Mouse (Mus musculus) hindbrain, embryonic 14.5 days (tissue): ENCODE results near the gene Tmem255b. TPM values are rescaled to one million over a fixed set of nuclear protein-coding genes. Genes with fewer than 3 reads are reported as not detected.

ENCODE experiments used
- ATAC-seq: fragments of 200-750 bp; cut with Nextera tagmentation; 2 replicates; pipeline ENCODE4 v1.8.0; 2017; ENCODE audit warnings: moderate number of reproducible peaks, mild to moderate bottlenecking, moderate TSS enrichment, moderate library complexity; ENCODE audit not compliant: low FRiP score
- DNase-seq: peaks from one replicate; pipeline ENCODE4 v3.0.0-alpha.2; 2015; ENCODE audit warnings: low spot score
- H3K27ac ChIP-seq: fragments of 300-500 bp; sonication (generic); 2 replicates; pipeline ENCODE4 v1.5.1; 2014; ENCODE audit warnings: mild to moderate bottlenecking, moderate library complexity
- H3K27me3 ChIP-seq: fragments of 300-500 bp; sonication (generic); 2 replicates; pipeline ENCODE4 v1.6.1; 2014; ENCODE audit warnings: mild to moderate bottlenecking, low read length, mixed read lengths; ENCODE audit not compliant: control insufficient read depth, insufficient read depth
- H3K36me3 ChIP-seq: fragments of 300-500 bp; sonication (generic); replicated peaks from 2 replicates; pipeline ENCODE4 v1.6.1; 2014; ENCODE audit not compliant: control insufficient read depth, insufficient read depth
- H3K4me1 ChIP-seq: fragments of 300-500 bp; sonication (generic); replicated peaks from 2 replicates; pipeline ENCODE4 v1.6.1; 2014; ENCODE audit warnings: antibody characterized with exemption, low read length, mixed read lengths; ENCODE audit not compliant: control insufficient read depth, insufficient read depth
- H3K4me2 ChIP-seq: fragments of 300-500 bp; sonication (generic); replicated peaks from 2 replicates; pipeline ENCODE4 v1.6.1; 2014; ENCODE audit warnings: mild to moderate bottlenecking, moderate library complexity
- H3K4me3 ChIP-seq: fragments of 300-500 bp; sonication (generic); replicated peaks from 2 replicates; pipeline ENCODE4 v1.5.1; 2014; ENCODE audit warnings: mild to moderate bottlenecking, low read length
- H3K9ac ChIP-seq: fragments of 300-500 bp; sonication (generic); 2 replicates; pipeline ENCODE4 v1.6.1; 2014
- H3K9me3 ChIP-seq: fragments of 300-500 bp; sonication (generic); 2 replicates; pipeline ENCODE4 v1.6.1; 2016; ENCODE audit warnings: low read length; ENCODE audit not compliant: control insufficient read depth
- WGBS: fragments of 180-500 bp; shearing (Covaris S2); extraction: QIAGEN DNeasy Blood & Tissue Kit; methylation state at CpG from one replicate; pipeline ENCODE4 v1.1.7; 2014; 5-methylcytosine and 5-hydroxymethylcytosine counted together
- polyA plus RNA-seq: library from polyadenylated mRNA; unstranded; fragments of >200 nt; fragmentation: Nextera tagmentation; extraction: Ambion mirVana; gene quantifications from 2 replicates; pipeline ENCODE4 v1.2.1, GENCODE M21; 2014

The Tmem255b gene
- polyA plus RNA-seq, 1 experiment from 2014 or later: 0.75 TPM

GRCm38 (mm10) chr8:13512016-13512415, 77.0 kb downstream of the Tmem255b start:
- Histone ChIP-seq H3K27me3 (no peaks in the 10 kb centered on the region), H3K9me3 (no peaks in the 10 kb centered on the region), H3K4me3 (no peak overlapping the region), H3K9ac (no peak overlapping the region), H3K4me1 (no peaks in the 10 kb centered on the region), H3K36me3 (no peaks in the 10 kb centered on the region), H3K4me2 (no peak overlapping the region), H3K27ac (no peak overlapping the region)
- no peak for DNase-seq
- WGBS: 73% methylated on average over 5 of the region's 5 CpGs
- ATAC-seq: no peak

DNA sequence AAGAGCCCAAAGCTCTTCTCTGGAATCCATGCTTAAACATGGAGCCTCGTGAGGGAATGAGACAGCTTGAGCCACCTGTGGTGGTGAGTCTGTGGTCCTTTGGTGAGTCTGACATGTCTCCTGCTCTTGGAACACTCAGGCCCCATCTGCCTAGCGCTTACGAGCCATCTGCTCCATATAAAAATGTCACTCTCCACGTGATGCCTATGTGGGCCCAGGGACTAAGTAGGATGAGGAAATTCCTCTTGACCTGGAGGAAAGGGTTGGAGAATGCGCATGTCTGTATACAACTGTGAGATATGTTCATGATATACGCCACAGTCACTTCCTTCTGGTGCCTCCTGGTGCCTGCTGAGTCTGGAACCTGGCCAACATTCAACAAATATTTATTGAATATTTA, 77.7 kb downstream of the Tmem255b start:
- Histone ChIP-seq H3K27me3 (no peaks in the 10 kb centered on the region), H3K36me3 (no peaks in the 10 kb centered on the region), H3K4me3 (no peak overlapping the region), H3K9ac (no peak overlapping the region), H3K4me1 (no peaks in the 10 kb centered on the region), H3K4me2 (no peak overlapping the region), H3K9me3 (no peaks in the 10 kb centered on the region), H3K27ac (no peak overlapping the region)
- ATAC-seq: no peak
- DNase-seq: no peak
- 74% methylated on average over 6 of the region's 6 CpGs for WGBS

DNA sequence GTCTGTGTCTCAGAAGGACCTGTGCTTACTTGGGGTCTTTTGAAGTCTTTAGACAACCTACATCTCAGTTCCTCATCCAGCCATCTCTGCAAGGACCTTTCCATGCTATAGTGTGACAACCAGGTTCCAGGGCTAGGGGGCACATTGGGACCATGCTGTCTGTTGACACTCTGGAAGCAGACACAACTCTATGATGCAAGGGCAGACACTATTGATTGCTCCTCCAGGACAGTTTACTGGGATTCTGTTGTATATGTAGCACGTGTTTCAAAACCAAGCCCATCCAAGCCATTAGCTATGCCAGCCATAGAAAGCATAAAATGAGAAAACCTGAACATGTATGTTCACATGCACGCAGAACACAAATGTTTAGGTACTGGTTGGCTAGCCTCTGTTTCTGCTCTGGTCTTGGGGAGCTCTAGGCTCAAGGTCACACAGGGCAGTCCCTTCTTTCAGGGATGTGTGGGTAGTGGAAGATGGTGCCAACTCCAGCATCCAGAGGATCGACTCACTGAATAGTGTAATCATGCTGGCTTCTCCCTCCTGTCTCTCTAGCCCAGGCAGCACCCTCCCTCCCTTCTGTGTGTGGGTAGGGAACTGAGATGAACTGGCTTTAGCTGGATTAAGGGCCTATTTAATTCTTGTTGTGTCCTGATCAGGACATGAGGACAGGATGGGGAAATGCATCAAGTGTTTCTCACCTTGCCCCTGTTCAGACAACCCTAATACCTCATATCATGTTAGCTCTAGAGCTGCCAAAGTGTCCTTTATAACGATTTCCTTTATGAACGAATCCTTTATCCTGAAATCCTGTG, 78.8 kb downstream of the Tmem255b start:
- Histone ChIP-seq H3K27me3 (no peaks in the 10 kb centered on the region), H3K4me1 (no peaks in the 10 kb centered on the region), H3K27ac (no peak overlapping the region), H3K4me3 (no peak overlapping the region), H3K9me3 (no peaks in the 10 kb centered on the region), H3K9ac (no peak overlapping the region), H3K4me2 (no peak overlapping the region), H3K36me3 (no peaks in the 10 kb centered on the region)
- ATAC-seq: no peak
- 85% methylated on average over 5 of the region's 5 CpGs for WGBS
- DNase-seq: no peak

- H3K4me1 ChIP-seq: no peaks in the 10 kb centered on the region
- ATAC-seq: no peak
Observed at GRCm38 (mm10) chr8:13516011-13516442, 81.0 kb downstream of the Tmem255b start.

DNA sequence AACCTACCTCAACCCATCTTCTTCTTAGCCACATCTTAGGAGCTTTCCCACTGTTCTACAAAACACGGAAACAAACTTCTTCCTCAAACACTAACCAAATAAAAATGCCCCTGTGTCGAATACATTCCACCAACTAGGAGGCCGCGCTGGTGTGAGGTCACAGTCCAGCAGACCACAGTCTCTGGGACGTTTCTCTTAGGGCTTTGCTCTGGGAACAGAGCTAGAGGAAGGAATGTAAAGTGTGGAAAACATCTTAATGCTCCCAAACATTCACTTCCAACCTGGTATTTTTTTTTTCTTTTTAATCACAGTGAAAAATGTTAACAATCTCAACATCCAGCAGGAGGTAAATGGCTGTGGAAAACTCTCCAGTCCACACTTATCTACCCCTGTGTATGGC, 81.7 kb downstream of the Tmem255b start:
- H3K4me1 ChIP-seq: no peaks in the 10 kb centered on the region
- H3K36me3 ChIP-seq: no peaks in the 10 kb centered on the region
- DNase-seq: no peak
- H3K9me3 ChIP-seq: no peaks in the 10 kb centered on the region
- no peak for ATAC-seq
- H3K4me2 ChIP-seq: no peak overlapping the region
- no peak overlapping the region for H3K27ac ChIP-seq
- H3K4me3 ChIP-seq: no peak overlapping the region
- H3K9ac ChIP-seq: no peak overlapping the region
- WGBS: 83% methylated on average over 5 of the region's 5 CpGs
- no peaks in the 10 kb centered on the region for H3K27me3 ChIP-seq

More at GRCm38 (mm10) chr8:13516011-13516442, 81.0 kb downstream of the Tmem255b start:
- 72% methylated on average over 7 of the region's 7 CpGs for WGBS
- Histone ChIP-seq H3K27me3 (no peaks in the 10 kb centered on the region), H3K9me3 (no peaks in the 10 kb centered on the region), H3K4me3 (no peak overlapping the region), H3K27ac (no peak overlapping the region), H3K4me2 (no peak overlapping the region), H3K9ac (no peak overlapping the region), H3K36me3 (no peaks in the 10 kb centered on the region)
- DNase-seq: no peak

DNA sequence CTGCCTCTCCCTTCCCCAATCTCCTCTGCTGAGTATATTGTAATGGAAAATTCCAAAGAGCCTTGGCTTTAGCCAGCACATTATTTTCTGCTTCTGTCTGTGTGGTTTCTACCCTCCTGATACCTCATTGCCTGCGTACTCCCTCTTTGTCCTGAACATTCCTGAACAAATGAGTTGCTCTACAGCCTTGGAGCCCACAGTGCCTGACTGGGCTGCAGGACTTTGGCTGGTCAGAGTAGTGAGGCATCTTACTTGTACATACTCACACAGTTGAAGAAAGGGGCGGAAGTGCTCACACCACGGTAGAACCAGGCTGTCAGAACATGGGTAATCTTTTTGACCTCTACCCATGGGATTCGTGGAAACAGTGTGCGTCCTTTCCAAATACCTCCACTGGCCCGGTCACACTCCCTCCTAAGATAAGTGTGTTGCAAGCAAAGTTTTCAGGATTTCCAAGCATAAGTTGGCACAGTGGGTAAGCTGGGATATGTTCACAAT, 82.3 kb downstream of the Tmem255b start:
- Histone ChIP-seq H3K9me3 (no peaks in the 10 kb centered on the region), H3K36me3 (no peaks in the 10 kb centered on the region), H3K27ac (no peak overlapping the region), H3K9ac (no peak overlapping the region), H3K4me1 (no peaks in the 10 kb centered on the region), H3K27me3 (no peaks in the 10 kb centered on the region), H3K4me2 (no peak overlapping the region), H3K4me3 (no peak overlapping the region)
- DNase-seq (no peak), ATAC-seq (no peak)
- 90% methylated on average over 6 of the region's 6 CpGs for WGBS

Other genes with a start within 250 kb of the Tmem255b start
- gene Grtp1, start 234.6 kb upstream of the Tmem255b start, polyA plus RNA-seq: 11.7 and 12.6 TPM in 2 replicates
- gene Adprhl1, start 181.0 kb upstream of the Tmem255b start, polyA plus RNA-seq: not detected in 2 replicates
- gene Dcun1d2, start 147.1 kb upstream of the Tmem255b start, polyA plus RNA-seq: 34.1 and 36.5 TPM in 2 replicates
- 50.1 and 51.4 TPM in 2 replicates for gene Tmco3, start 147.0 kb upstream of the Tmem255b start, polyA plus RNA-seq
- 104 and 110 TPM in 2 replicates for gene Tfdp1, start 96.4 kb upstream of the Tmem255b start, polyA plus RNA-seq
- not detected in 2 replicates for gene Atp4b, start 38.4 kb upstream of the Tmem255b start, polyA plus RNA-seq
- gene Grk1, start 30.1 kb upstream of the Tmem255b start, polyA plus RNA-seq: not detected in 2 replicates
- 34.7 and 36.2 TPM in 2 replicates for gene Gas6, start 59.3 kb downstream of the Tmem255b start, polyA plus RNA-seq
- gene 1700029H14Rik, start 127.3 kb downstream of the Tmem255b start, polyA plus RNA-seq: not detected in 2 replicates
- 32.6 and 37.3 TPM in 2 replicates for gene Rasa3, start 242.4 kb downstream of the Tmem255b start, polyA plus RNA-seq